Mouse (Mus musculus): ENCODE data around the gene Odaph. TPM values are rescaled to one million over a fixed set of nuclear protein-coding genes. Genes with fewer than 3 reads are reported as not detected.
"Not testable (repeated sequence)": the region's sequence is repeated elsewhere in the genome, so short reads cannot be mapped to it uniquely, and the experiment has no call there.

Odaph gene
- polyA plus RNA-seq (2012; rRNA removed) = 0.15 TPM in 1 of 2 replicates, not detected in the other

DNA sequence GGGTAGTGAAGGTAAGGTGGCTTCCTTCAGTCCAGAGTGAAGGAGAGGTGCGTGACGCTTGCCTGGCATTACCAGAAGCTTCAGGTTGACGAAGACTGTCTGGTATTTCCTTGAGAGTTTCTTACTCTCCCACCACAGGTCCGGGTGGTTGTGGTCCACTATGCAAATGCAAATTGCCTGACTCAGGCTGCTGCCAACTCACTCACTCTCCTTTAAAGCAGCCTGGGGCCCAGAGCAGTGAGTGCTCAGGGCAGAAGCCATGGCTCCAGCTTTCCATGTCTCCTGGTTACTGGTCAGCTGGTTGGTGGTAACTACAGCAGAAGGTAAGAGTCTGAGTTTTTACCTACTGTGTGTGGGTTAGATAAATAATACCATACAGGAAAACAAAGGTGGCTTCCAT lies at the start of gene Odaph:
TSS of gene Odaph (plus strand) at position 240 of the 400 bp plus-strand sequence.
- WGBS = 75% methylated on average over 4 of the region's 4 CpGs

DNA sequence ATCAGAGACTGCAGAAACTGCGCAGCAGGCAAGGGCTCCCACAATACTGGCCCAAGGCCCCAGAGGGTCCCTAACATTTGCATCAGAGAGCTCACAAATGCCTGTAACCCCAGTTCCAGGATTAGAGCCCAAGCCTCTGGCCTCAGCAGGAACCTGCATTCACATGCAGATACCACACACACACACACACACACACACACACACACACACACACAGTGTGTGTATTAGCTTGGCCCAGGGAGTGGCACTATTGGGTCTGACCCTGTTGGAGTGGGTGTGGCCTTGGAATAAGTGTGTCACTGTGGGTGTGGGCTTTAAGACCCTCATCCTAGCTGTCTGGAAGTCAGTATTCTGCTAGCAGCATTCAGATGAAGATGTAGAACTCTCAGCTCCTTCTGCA lies 41.7 kb upstream of the Odaph start:
- not testable (repeated sequence) for DNase-seq (ENCODE audit: low read depth, low spot score)
- WGBS = 97% methylated on average over 1 of the region's 1 CpGs

More for the DNA sequence above, at the start of gene Odaph:
- no peak for DNase-seq (ENCODE audit: low read depth, low spot score)

GRCm38 (mm10) chr5:91947008-91947407 lies 40.3 kb upstream of the Odaph start:
- 94% methylated on average over 4 of the region's 4 CpGs for WGBS

GRCm38 (mm10) chr5:91949441-91949840 lies 37.8 kb upstream of the Odaph start:
- 97% methylated on average over 7 of the region's 7 CpGs for WGBS

More at GRCm38 (mm10) chr5:91947008-91947407, 40.3 kb upstream of the Odaph start:
- DNase-seq (ENCODE audit: low read depth, low spot score) = no peak

GRCm38 (mm10) chr5:91951404-91951803 lies 35.9 kb upstream of the Odaph start:
- no peak for DNase-seq (ENCODE audit: low read depth, low spot score)

More at GRCm38 (mm10) chr5:91949441-91949840, 37.8 kb upstream of the Odaph start:
- DNase-seq (ENCODE audit: low read depth, low spot score) = no peak

- 48% methylated on average over 3 of the region's 3 CpGs for WGBS
- no peak for DNase-seq (ENCODE audit: low read depth, low spot score)
Measured at GRCm38 (mm10) chr5:91956991-91957760, 30.1 kb upstream of the Odaph start.

DNA sequence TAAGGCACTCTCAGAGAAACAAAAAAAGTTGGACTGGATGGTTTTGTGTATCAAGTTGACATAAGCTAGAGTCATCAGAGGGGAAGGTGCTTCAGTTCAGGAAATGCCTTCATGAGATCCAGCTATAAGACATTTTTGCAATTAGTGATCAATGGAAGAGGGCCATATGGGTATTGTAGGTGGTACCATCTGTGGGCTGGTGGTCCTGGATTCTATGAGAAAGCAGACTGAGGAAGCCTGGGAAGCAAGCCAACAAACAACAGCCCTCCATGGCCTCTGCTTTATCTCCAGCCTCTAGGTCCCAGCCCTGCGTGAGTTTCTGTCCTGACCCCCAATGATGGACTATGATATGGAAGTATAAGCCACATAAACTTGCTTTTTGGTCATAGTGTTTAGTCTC lies 28.2 kb upstream of the Odaph start:
- no peak for DNase-seq (ENCODE audit: low read depth, low spot score)
- 89% methylated on average over 1 of the region's 1 CpGs for WGBS

DNA sequence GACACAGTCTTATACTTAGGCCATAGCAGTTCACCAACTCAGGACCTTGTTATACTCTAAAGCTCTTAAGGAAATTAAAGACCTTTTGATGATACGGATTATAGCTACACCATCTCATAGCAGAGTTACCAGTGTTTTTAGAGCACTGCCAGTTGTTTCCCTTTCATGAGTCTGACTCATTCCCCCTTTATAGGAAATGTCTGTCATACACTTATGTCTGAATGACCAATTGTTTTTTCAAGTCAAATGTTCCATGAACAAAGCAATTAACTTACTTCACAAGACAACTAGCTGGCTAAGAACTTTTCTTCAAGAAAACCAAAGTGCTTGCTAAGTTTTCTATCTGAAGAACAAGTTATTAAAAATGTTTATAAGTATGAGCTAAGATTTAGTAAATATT lies 27.3 kb upstream of the Odaph start:
- DNase-seq (ENCODE audit: low read depth, low spot score) = no peak
- WGBS = 41% methylated on average over 1 of the region's 1 CpGs

- 26% methylated on average over 3 of the region's 3 CpGs for WGBS
Measured at GRCm38 (mm10) chr5:91960606-91961254, 26.5 kb upstream of the Odaph start.

DNA sequence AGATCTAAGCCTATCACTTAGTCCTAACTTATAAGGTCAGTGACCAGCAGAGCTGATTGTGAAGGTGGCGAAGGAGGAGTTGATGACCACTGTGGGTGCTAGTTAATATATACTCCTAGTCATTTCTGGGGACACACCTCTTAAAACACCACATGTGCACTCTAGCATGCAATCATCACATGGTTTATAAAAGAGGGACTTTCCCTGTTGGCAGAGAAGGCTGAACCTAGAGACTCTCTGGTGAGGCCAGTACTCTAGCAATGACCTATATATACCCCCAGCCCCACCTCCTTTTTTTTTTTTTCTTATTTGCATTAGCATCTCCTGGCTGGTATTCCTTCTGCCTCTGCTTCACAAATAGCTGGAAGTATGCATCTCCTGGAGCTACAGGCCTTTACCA lies 25.9 kb upstream of the Odaph start:
- peak; percentile 63 for DNase-seq (ENCODE audit: low read depth, low spot score)
- WGBS = 25% methylated on average over 1 of the region's 1 CpGs

More at GRCm38 (mm10) chr5:91960606-91961254, 26.5 kb upstream of the Odaph start:
- DNase-seq (ENCODE audit: low read depth, low spot score) = no peak

DNA sequence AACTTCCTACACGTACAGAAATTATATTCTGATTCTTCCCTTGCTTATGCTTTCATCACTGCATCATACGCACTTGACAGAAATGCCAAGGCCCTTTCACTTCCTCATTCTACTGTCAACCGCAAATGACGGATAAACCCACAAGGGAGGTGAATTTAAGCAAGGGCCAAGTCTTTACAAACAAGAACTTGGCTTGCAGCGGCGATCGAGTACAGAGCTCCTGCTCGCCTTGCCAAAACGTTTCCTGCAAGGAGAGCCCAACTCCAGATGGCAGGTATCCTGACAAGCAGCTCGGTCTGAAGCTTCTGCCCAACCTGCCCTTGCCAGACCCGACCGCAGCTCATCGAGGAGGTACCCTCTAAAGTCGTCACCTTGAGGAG lies 25.0 kb upstream of the Odaph start:
- under 1% methylated on average over 14 of the region's 14 CpGs for WGBS
- DNase-seq (ENCODE audit: low read depth, low spot score) = no peak

GRCm38 (mm10) chr5:91962639-91963440 lies 24.4 kb upstream of the Odaph start, which contains the start of gene Rchy1:
Gene Rchy1 (minus strand): TSS chr5:91963068.
- under 1% methylated on average over 65 of the region's 65 CpGs for WGBS
- peak; percentile 91 for DNase-seq (ENCODE audit: low read depth, low spot score)

DNA sequence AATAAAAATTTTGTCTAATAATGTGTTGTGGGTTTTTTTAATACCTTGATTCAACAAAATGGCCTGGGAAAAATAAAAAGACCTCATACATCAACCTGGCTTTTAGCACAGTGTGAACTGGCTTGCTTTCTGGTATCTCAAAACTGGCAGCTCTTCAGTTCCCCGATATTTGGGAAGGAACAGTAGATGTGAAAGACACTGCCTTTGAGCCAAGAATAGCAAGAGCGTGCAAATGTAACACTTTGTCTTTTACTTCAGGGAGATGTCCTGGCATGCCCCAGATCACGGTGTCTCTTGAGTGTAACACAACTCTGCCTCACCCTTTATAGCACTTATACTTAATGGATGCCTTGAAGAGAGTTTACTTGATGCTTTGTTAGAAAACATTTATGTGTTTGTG lies 15.2 kb upstream of the Odaph start:
- WGBS = 89% methylated on average over 3 of the region's 3 CpGs
- no peak for DNase-seq (ENCODE audit: low read depth, low spot score)

DNA sequence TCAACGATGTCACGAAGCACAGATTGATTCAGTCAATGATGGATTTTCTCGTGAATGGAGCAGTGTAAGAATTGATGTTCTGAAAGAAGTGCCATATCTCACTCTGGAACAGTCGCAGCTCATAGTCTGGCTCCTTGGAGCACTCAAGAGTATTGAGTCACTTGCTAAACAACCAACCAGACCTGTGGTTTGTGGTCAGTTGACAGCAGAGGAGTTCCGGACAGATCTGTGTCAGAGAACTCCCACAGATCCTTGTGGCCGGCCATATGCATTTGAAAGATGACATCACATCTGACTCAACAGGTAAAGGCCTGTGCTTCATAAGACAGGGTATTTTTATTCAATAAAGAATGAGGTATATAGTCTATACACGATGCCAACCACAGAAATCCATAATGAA lies 13.3 kb upstream of the Odaph start:
- DNase-seq (ENCODE audit: low read depth, low spot score) = no peak

GRCm38 (mm10) chr5:91975758-91976157 lies 11.5 kb upstream of the Odaph start:
- 92% methylated on average over 9 of the region's 9 CpGs for WGBS
- DNase-seq (ENCODE audit: low read depth, low spot score) = no peak

More for the DNA sequence above, 13.3 kb upstream of the Odaph start:
- WGBS = 87% methylated on average over 7 of the region's 7 CpGs

DNA sequence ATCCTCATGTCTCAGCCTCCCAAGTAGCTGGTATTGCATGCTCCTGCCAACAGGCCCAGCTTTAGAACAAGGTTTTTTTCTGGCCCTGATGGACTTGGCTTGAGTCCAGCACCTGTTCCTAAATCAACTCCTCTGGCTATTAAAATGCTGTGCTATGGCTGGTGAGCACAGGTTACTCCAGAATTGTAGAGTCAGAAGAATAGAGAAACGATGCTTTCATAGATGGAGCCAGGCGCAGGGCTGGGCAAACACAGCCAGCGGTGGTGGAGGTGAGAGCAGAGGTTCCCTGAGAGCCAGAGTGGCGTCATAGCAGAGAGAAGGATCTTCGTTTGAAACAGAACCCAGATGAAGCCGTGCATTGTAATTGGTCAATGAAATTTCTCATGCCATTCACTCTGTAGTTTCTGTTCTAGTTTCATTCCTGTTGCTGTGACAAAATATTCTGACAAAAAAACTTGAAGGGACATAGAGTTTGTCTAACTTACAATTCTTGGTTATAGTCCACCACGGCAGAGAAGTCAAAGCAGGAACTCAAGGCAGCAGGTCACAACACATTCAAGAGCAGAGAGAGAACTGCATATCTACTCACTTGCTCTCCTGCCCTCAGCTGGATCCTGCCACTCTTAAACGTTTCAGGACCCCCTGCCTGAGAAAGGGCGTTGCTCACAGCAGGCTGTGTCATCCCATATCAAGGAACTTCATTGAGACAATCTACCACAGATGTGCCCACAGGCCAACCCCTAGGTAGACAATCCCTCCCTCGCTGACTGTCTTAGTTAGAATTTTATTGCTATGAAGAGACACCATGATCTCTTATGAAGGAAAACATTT lies 10.5 kb upstream of the Odaph start:
- no peak for DNase-seq (ENCODE audit: low read depth, low spot score)
- 70% methylated on average over 10 of the region's 10 CpGs for WGBS

- DNase-seq (ENCODE audit: low read depth, low spot score) = no peak
- WGBS = 95% methylated on average over 2 of the region's 2 CpGs
Measured at GRCm38 (mm10) chr5:91977397-91977770, 9.9 kb upstream of the Odaph start.

DNA sequence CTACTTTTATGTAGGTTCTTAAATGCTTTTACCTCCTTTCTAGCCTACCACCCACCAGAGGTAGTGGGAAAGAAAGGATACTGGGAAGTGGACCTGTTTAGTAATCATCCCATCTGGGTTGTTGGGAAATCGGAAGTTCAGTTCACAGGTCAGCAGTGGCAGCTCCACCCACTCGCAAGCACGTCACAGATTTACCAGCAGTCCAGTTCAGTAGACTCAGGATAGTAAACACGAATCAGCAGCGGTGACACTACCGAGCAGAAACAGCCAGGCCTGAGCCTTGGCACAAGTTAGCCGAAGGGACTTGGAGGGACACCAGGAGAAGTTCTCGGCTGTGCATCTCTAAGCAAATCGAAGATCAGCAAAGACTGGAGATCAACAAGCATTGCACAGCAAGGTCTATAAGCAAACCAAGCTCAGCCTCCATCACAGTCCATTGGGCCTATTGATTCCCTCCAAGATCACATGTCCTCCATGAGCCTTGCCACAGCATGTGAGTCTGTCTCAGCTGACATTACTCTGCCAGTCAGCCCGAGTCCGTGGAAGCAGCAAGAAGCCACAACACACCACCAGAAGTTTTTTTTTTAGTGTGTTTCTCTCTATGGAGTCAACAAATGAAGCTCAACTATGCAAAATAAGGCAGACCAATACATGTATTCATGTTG lies 6.0 kb upstream of the Odaph start:
- DNase-seq (ENCODE audit: low read depth, low spot score) = no peak
- 75% methylated on average over 11 of the region's 11 CpGs for WGBS

- WGBS = 72% methylated on average over 2 of the region's 2 CpGs
- DNase-seq (ENCODE audit: low read depth, low spot score) = no peak
Measured at GRCm38 (mm10) chr5:91983490-91983889, 3.8 kb upstream of the Odaph start.

All from large intestine, adult 2 months (tissue).